Mouse (Mus musculus): ENCODE data around the gene Gm10570.

Gm10570 gene

DNA sequence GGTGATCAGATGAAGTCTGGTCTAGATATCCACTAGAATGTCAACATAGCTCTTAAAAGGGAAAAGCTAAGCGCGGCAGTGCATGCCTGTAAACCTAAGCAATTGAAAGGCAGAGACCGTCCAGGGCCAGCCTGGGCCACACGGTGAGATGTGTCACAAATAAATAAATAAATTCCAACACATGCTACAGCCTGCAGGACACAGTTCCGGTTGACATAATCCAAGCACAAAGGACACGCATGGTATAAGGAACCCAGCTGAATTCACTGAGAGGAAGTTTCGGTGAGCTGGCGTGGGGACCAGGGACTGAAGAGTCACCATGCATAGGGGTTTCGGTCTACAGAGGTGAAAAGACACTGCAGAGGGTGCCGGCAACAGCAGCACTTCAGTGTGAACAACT, 39.7 kb downstream of the Gm10570 start:
- no peak for DNase-seq

DNA sequence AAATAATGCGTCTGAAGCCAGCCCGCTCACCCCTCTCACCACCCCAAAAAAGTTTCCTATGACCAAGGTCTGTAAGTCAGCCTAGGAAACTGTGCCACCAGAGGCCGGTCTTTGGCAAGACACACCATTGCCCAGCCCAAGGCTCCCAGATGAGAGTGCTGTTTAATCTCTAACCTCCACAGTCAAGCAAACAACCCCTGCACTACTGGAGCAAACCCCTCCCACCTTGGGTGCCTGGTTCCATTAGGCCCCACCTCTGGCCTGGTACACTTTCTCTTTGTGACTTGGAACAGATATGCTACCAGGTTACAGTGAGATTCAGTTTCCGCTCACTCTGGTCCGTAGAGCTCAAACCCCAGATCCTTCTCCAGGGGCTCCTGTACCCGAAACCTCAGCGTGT, 41.4 kb downstream of the Gm10570 start:
- peak; percentile 21 to 62 for DNase-seq

DNA sequence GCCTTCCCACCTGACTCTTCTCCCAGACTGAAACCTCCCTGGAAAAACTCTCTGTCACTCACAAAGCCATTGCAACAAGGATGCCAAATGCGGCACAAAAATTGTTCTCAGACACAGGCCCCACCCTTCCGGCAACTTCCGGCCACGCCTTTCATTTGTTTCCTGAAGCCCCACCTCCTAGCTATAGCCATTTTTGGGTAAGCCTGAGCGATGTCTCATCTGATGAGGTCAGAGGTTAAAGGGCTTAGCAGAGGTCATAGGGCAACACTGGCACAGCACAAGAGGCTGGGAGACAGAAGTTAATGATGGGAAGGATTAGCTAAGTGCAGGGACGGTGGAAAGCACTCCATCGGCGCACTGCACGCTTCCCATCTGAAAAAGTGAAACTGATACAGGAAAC, 41.9 kb downstream of the Gm10570 start:
- DNase-seq = peak; percentile 11 to 29

DNA sequence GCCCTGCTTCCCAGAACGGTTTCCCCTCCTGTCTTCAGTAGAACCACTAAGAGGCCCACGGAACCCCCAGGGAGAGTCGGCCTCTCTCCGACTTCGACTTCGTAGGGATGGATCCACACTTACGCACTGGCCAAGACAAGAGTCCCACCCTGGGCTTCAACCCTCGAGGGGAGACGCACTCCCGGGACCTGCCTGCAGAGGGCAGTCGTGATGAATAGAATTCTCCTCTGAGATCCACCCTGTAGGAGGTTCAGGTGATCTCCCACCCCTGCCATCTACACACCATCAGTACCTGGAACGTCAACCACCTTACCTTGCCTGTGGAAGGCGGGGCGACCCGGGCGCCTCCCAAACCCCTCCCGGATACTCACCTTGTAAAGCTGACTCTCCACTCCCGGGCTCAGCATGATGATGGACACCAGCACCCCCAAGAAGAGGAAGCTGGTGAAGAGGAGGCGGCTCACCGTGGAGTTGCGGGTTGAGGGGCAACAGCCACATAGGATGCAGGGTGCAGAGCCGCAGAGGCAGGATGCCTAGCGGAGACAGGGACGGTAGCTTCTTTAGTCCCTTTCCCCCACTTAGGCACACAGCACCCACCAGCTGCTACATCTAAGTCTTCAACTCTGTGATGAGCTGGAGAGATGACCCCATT, 43.6 kb downstream of the Gm10570 start:
- DNase-seq = peak; percentile 49 to 51

- DNase-seq = no peak
These were observed 44.3 kb downstream of the Gm10570 start for GRCm38 (mm10) chr4:130264131-130264530.

DNA sequence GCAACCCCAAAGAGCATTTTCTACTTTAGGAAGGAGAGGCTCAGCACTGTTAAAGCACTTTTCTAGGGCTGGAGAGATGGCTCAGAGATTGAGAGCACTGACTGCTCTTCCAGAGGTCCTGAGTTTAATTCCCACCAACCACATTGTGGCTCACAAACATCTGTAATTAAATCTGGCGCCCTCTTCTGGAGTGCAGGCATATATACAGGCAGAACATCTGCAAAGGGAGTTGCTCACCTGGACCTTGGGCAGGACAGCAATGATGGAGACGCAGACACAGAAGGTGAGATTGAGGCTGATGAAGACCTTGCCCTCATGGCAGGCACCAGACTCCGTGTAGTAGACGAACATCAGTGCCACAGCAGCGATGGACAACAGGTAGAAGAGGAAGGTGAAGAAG, 48.1 kb downstream of the Gm10570 start:
- no peak for DNase-seq
